Mouse (Mus musculus): Measurements from ENCODE around the gene Adh1.

Adh1 gene

DNA sequence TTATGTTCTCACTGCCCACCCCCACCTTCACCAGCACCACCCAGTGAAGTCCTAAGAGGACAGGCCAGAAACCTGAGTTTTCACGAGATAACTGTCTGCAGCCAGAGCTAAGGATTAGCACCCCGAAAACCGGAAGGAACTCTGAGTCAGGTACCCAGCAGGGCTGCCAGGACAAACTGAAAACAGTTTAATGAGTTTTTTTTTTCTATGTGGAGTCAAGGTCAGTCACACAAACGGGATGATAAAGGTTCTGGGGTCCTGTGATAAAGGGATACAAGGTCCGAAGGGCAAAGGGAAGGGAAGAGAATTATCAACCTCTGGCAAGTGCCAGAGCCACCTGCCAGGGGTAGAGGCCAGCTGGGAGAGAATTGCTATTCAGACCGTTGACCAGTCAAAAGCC lies 19.4 kb upstream of the Adh1 start:
- no peak for DNase-seq (ENCODE audit: low read depth, low spot score)

DNA sequence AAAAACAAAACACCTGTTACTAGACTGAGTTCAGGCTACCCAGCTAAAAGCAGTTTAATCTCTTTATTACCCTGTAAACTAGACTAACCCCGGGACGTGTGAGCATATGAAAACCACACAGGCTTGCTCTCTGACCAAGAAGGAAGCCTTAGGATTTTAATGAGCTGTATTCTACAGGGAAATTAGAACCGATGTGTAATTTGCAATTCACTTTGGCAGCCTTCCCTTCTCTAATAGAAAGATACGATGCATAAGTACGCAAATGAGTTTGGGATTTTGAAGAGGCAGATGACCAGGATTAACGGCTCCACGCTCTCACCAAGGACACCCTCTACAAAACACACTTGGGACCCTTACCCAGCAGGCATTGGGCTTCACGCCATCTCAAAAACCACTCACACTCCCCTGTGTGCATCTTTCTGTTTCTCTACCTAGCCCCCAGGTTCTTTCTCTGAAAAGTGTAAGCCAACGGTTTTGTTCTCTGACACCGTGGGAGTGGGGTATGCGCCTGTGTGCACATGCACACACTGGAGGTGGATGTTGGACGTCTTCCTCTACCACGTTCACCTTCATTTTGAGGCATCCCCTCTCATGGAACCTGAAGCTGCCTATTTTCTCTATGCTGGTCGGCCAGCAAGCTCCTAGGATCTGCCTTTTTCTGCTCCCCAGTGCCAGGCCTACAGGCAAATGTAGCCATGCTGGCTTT lies 18.6 kb upstream of the Adh1 start:
- no peak for DNase-seq (ENCODE audit: low read depth, low spot score)

DNA sequence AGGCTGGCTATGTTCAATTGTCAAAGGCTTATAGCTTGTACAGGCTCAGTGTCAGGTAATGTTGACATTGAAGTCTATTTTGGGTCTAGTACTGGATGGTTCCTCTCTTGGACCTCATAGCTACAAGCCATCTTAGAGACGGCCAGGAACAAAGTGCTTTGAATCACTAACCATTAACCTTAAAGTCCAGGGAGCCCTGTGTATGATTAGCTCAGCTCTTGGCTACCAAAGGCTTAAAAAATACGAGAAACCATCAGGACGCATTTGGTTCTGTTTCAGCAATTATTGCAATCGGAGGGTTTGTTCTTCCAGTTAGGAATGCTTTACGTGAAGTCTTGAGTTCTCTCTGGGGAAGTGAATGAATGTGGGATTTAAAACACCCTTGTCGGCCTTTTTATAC lies 17.9 kb upstream of the Adh1 start:
- no peak for DNase-seq (ENCODE audit: low read depth, low spot score)

DNA sequence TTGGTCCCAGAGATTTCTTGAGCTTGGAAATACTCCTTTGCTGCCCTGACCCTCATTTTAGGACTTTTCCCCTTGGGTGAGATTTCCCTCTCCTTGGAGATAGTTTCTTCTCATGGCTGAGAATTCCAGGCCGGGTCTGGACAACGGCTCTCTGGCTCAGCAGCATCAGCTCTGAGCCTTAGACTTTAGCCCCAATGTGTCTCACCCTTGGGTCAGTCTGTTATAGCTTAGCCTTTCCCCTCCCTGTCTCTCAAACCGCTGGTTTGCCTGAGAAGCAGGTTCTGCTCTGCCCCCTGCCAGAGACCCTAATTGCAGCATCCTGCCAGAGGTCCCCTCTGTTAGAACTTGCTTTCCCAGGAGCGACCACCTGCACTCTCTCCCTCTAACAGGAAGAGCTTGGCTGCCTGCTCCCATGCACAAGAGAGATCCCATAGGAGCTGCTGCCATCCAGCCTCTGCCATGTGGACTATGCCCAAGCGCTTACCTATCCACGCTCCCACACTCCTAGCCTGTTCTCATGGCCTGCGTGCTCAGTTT lies 16.4 kb upstream of the Adh1 start:
- DNase-seq (ENCODE audit: low read depth, low spot score), result no peak

DNA sequence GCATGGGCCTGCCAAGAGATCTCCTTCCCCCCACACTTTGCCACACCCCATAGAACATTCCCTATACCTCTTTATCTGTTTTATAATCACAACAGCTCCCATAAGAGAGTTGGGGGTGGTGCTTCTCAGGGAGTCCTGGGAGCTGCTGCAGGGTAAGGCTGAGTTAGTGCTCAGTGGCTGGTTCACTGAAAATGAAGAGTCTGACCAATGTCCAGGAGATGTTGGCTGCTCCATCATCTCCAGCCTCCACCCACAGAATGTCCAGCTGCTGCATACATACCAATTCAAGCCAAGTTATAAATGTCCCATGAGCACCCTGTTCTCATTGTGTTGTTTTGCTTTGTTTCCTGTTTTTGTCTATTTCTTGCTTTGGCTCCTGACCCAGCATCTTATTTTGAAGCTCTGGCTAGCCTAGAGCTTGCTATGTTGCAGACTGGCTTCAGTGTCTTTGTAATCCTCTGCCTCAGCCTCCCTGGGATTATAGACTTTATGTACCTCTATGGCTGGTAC lies 14.2 kb upstream of the Adh1 start:
- no peak for DNase-seq (ENCODE audit: low read depth, low spot score)

DNA sequence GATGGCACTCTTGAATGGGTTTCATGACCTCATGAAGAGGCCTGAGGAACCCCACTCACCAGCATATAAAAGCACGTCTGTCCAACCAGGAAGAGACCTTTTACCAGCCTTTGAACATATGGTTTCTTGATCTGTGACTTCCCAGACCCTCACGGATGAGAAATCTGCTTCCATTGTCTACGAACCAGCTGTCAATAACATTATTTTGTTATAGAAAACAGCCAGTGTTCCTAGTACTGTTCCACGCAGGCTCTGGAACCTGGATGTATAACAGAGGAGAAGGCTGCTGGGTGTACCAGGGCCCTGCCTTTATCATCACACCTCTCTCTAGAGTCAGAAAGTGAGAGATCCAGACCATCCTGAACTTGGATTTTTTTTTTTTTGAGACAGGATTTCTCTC lies 13.6 kb upstream of the Adh1 start:
- DNase-seq (ENCODE audit: low read depth, low spot score), result no peak

DNA sequence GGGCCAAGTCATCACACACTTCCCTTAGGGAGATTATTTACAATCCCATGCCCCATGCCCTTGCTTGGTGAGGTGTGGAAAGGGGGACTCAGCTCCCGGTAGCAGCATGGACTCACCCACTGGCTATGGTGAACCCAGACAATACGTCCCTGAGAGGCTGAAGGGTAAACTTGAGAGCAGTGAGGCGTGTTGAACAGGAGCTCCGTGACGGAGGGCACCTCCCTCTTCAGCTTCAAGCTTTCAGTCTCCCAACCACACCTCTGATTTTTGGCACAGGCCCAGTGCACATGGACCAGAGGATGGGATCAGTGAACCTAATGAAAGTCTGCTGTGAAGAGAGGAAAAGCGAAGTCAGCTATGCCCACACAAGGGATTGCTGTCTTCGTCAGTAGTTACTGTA lies 12.8 kb upstream of the Adh1 start:
- no peak for DNase-seq (ENCODE audit: low read depth, low spot score)

DNA sequence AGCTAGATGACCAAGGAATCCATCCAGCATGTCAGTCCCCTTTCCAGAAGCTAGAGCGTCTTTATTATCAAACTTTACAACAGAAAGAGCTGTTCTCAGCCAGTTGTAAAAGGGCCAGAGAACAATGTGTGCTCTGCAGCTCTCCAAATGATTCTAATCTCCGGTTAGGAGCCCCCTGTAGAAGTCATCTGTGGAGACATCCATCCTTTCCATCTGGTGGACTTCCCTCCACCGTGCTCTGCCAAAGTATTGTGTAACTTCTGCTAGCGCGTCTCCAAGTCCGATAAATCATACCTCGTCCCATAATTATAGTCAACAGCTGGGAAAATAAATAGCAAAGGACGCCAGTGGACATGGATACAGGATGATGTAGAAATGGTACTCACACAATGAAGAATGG lies 12.0 kb upstream of the Adh1 start:
- DNase-seq (ENCODE audit: low read depth, low spot score), result no peak

DNA sequence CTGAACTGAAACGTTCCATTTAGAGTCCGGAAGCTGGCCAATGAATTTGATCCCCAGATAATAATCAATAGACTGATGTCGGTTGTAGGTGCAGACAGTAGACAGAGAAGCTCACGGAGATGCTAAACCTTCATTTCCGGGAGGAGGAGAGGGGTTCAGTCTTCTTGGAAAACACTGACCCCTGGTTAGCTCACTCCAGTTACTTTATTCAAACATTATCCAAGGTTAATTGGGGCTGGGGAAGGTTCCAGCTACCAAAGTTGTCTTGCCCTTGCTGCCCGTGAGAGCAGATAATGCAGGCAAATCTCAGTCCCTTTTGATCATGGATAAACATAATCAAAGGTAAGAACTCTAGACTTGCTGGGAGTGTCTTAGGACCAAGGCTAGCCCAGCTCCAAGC lies 9.6 kb upstream of the Adh1 start:
- no peak for DNase-seq (ENCODE audit: low read depth, low spot score)

DNA sequence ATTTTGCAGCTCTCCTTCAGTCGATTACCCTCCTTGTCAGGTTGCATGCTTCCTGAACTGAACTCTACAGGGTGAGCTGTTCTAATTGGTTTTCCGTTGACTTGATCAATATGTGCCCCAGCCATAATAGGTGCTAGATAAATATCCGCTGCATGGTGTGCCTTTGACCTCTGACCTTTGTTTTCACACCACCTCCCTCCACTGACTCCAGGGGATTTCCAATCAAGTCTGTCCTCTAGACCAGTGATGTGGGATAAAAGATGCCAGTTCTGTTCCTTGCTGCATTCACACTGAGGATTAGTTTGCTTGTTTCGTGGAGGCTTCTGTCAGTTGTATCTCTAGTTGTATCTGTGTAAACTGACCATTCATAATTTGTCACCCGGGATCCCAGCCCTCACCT lies 6.6 kb upstream of the Adh1 start:
- no peak for DNase-seq (ENCODE audit: low read depth, low spot score)

DNA sequence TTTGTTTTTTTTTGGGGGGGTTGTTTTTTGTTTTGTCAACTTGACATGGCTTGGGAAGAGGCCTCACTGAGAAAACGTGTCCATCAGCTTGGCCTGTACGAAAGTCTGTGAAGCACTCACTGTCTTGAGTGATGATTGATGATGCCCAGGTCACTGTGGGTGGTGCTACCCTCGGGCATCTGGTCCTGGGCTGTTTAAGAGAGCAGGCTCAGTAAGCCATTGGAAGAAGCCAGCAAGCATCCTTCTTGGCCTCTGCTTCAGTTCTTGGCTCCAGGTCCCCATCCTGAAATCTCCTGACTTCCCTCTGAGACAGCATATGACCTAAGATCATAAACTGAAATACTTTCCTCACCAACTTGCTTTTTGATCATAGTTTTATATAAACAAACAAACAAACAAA lies 5.4 kb upstream of the Adh1 start:
- no peak for DNase-seq (ENCODE audit: low read depth, low spot score)

DNA sequence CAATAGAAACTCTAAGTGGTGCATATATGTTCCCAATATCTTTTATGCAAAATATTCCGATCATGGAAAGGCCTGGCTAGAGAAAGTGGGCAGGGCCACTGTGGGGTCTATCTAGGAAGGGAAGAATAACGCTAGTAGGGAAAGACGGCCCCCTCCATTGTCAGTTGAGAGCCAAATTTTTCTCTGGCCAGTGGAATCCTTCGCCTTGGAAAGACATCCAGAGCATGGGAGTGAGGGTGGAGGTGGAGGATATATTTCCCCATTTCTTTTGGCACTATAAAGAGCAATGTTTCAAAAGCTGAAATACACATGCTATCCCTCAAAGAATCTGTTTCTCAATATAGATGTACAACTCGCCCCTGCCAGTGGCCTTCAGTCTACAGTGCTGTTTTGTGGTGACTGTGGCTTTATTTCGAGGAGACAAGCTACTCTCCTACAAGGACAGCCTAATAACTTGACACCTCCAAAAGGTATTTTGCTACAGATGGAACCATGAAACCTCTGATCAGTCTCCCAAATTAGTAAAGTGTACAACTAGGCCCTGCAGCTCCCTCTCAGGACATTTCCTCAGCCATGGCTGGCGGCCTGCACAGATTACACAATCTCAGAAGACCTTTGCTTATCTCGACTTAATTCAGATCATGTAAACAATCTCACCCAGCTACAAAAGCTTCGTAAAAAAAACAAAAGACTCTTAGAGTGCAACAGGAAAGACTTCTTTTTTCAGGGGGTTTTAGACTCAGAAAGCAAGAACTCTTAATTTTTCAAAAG lies 4.8 kb upstream of the Adh1 start:
- DNase-seq (ENCODE audit: low read depth, low spot score), result no peak

DNA sequence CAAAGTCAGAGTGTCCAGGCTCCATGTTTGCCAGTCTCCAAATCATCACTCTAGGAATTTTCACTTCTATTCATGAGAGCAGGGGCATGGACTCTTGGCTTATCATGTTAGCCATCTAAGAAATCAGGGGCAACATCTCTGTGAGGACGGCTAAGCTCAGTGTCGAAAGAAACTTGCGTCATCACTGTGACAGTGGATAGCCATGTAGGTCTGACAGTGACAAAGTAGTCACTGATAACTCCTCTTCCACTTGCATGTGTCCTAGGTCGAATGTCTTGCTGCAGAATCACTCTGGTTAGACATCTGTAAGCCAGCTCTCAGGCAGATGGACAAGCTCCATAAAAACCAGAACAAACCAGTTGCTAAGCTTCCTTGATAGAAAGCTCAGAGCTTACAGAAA lies 1.8 kb downstream of the Adh1 start:
- DNase-seq (ENCODE audit: low read depth, low spot score), result no peak

DNA sequence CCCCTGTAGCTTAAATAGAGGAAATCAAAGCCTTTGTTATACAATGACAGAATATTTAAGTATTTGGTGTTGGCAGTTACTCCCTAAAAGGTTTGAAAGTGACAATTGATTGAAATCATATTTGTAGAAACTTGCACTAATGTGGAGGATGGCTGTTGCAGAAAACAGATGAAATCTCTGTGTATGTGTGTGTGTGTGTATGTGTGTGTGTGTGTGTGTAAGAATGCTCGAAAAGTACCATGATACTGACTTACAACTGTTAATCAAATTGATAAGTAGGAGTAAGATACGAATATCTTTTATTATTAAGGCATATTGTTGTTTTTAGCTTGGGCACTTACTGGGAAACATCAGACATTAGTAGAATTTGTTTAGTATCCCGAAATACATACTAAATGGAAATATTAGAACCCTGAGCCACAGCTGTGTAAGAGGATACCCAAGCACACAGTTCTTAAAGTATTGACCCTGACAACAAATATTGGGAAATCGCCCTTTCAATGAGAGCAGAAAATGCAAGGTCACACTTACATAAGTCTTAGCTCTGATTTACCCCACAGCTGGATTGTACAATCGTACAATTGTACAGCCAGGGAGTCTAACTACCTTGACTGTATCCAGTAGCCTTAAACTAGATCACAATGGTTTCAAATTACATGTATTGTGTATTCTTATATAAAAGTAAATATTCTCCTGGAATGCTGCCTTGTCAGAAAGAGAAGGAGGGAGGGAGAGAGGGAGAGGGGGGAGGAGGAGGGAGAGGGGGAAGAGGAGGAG lies 2.6 kb downstream of the Adh1 start:
- DNase-seq (ENCODE audit: low read depth, low spot score), result no peak

DNA sequence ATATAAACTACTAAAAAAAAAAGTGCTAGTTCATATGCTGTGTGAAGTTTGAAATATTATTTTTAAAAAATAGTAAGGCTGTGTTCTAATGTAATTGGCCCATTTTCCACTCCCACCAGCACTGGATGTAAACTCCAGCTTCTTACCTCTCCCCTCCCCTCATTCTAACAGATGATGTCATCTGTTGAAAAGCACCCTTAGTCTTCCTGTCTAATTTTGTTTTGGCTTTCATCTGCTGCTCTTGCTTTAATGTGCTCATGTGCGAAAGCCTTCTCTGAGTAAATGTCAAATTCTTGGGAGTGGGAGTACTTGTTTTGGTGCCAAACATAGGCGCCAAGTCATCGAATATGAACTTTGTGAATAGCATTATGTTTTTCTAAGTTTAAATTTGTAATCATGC lies 3.9 kb downstream of the Adh1 start:
- no peak for DNase-seq (ENCODE audit: low read depth, low spot score)

DNA sequence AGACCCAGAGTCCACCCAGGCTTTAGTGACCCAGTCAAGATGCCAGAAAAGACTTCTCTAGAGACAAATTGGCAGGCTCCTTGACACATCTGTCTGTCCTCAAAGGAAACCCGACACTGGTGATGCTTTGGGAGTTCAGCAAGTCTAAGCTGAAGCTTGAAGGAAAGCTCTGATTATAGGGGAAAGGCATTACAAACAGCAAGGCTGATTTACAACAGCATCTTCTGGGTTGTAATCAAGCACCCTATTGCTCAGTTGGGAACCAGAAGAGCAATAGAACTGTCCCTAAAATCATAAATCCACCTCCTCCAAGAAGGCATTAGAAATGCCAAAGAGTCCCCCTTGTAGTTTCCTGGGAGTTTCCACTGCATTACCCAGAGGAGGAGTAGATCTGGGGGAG lies 9.7 kb downstream of the Adh1 start:
- no peak for DNase-seq (ENCODE audit: low read depth, low spot score)

DNA sequence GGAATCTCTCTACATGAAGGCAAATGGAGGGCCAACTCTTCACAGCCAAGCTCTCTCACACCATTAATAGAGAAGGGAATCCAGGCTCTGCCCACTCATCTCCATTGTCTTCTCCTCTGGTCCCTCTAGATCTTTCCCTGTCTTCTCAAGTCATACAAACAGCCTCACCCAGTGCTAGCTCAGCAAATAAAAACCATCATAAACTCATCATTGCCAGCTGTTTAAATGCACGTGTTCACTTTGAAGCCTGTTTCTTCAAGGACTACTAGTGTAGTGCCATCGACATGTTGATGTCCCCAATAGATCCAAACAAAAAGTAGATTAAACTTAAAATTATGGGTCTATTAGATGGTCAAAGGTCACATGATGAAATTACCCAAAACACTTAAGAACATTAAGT lies 10.5 kb downstream of the Adh1 start:
- no peak for DNase-seq (ENCODE audit: low read depth, low spot score)

DNA sequence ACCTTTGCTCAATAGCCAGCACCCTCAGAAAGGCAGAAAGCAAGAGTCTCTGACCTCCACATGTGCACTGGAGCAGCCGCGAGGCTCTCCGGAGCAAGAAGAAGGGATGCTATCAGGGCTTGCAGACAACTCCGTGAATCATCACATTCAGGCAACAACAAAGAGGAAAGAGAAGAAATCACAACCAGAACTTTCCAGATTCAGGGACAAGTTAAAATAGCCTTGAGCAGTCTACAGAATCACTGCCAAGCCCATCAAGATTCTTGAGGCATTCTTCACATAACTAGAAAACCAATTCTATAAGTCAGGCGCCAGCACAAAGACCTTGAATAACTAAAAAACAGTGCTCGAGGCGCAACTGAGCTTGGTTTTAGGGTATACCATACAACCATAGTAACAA lies 12.3 kb downstream of the Adh1 start:
- DNase-seq (ENCODE audit: low read depth, low spot score), result no peak

DNA sequence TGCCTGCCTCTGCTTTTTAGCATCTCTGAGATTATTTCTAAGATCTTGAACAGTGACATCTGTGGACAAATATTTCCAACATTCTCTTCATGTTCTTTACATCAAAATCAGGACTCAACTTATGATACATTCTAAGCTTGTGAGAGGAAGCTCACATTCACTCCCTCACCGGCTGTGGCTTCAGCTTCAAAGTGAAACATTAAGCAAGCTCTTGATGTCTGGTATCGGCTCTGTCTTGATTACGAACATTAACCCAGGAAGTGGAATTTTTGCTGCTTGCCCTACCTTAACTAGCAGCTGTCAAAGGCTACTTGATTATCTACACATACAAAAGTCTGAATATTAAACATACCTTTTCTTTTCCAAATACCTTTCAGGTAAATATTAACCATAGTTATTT lies 14.3 kb downstream of the Adh1 start:
- DNase-seq (ENCODE audit: low read depth, low spot score), result no peak

DNA sequence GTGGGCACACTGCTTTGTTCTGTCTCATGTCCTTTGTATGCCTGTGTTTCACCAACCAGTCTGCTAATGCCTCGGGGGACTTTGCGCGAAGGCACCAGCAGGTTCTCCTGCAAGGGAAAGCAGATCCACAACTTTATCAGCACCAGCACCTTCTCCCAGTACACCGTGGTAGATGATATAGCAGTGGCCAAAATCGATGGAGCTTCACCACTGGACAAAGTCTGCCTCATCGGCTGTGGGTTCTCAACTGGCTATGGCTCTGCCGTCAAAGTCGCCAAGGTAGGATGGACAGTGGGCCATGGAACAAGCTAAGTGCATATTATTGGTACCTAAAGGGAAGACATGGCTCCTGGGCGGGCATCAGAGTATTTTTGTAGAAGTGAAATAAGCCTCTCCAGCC lies 21.8 kb downstream of the Adh1 start:
- no peak for DNase-seq (ENCODE audit: low read depth, low spot score)

DNA sequence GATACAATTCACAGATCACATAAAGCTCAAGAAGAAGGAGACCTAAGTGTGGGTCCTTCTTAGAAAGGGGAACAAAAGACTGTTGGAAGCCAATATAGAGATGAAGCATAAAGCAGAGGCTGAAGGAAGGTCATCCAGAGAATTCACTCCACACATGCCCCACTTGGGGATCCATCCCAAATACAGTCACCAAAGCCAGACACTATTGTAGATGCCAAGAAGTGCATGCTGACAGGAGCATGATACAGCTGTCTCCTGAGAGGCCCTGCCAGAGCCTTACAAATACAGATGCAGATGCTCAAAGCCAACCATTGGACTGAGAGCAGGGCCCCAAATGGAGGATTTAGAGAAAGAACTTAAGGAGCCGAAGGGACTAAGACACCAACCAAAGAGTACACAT lies 23.0 kb downstream of the Adh1 start:
- DNase-seq (ENCODE audit: low read depth, low spot score), result no peak

DNA sequence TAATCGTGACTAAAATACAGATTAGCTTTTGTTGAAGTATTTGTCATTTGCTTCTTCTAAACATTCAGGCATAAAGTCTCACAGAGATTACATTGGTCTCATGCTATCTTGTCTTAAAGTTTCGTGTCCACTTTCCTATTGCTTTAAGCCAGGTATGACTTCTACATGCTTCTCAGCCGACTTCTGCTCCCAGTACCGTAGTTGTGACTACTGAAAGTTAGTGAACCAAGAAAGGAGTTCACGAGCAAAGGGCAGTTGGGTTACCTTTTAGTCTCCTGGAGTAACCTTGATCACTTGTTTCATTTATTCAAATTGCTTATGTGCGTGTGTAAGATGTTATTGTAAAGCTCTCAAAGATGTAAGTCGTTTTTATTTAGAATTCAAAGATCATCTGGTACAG lies 25.2 kb downstream of the Adh1 start:
- DNase-seq (ENCODE audit: low read depth, low spot score), result no peak
